24 mouse cellular contexts compared by ENCODE assay signal in genomic region chr1:22258356-22258755, GRCm38 (mm10).
A peak's percentile ranks its signal among the peaks of the same experiment; 100 is the strongest.
DNase-seq lines count a peak whose midpoint lies in the region; ATAC-seq and TF ChIP-seq lines count a peak whose summit lies in the region.
"Had no signal": no experiment of that assay in that cellular context is flagged by ENCODE, and none has a peak within 500 bp of the region (broad histone marks: within the 10 kb centered on the region; RNA-seq: fewer than 3 reads in every experiment).

No protein-coding gene starts in this region.

- ATAC-seq in cerebellum, adult (ENCODE audit: insufficient number of reproducible peaks, low FRiP score, low TSS enrichment) = no peak
- peak; percentile 27; the same call in 1 of the 2 replicates for ATAC-seq in forebrain, postnatal 0 days
- no peak for ATAC-seq in forebrain, embryonic 15.5 days (replicated peaks)
- no peak for ATAC-seq in midbrain, postnatal 0 days (ENCODE audit: low FRiP score)
- ATAC-seq: activated CD4-positive, CD25-positive, alpha-beta regulatory T cell, adult 4 months; forebrain, embryonic 13.5 days; hindbrain, postnatal 0 days; inflammation-experienced regulatory T-cells, adult 6 months; intestine, embryonic 16.5 days had no signal

- H3K4me2 ChIP-seq in forebrain, postnatal 0 days (ENCODE audit: low read depth) = no peak overlapping the region
- no peak overlapping the region for H3K4me2 ChIP-seq in forebrain, embryonic 15.5 days (replicated peaks)
- H3K4me2 ChIP-seq in midbrain, postnatal 0 days (ENCODE audit: low read depth, low read length, poor library complexity, severe bottlenecking) = no peak overlapping the region
- H3K4me2 ChIP-seq: forebrain, embryonic 13.5 days; heart, embryonic 12.5 days; heart, embryonic 15.5 days; hindbrain, embryonic 14.5 days had no signal

- no peak for TF ChIP-seq POLR2A in cerebellum, adult 2 months (IDR thresholded peaks at IDR 0.05; ENCODE audit: borderline replicate concordance, insufficient read depth, low read length)

- no peak overlapping the region for H3K4me3 ChIP-seq in cerebellum, adult 2 months (replicated peaks; ENCODE audit: insufficient read depth, low read depth, low read length)
- H3K4me3 ChIP-seq in forebrain, postnatal 0 days (ENCODE audit: low read depth, low read length) = no peak overlapping the region
- no peak overlapping the region for H3K4me3 ChIP-seq in forebrain, embryonic 15.5 days
- no peak overlapping the region for H3K4me3 ChIP-seq in midbrain, postnatal 0 days (ENCODE audit: low read depth, low read length)
- no peak overlapping the region for H3K4me3 ChIP-seq in midbrain, embryonic 10.5 days
- H3K4me3 ChIP-seq: forebrain, embryonic 10.5 days; forebrain, embryonic 13.5 days; heart, embryonic 12.5 days; heart, embryonic 15.5 days; hindbrain, embryonic 10.5 days had no signal

- peaks cover 7% of the 10 kb centered on the region for H3K4me1 ChIP-seq in cerebellum, adult 2 months (ENCODE audit: control insufficient read depth, insufficient read depth, low read length)
- H3K4me1 ChIP-seq in forebrain, postnatal 0 days (ENCODE audit: insufficient read depth) = peaks cover 11% of the 10 kb centered on the region; the same call in 1 of the 2 replicates
- peaks cover 5% of the 10 kb centered on the region; the same call in 1 of the 2 replicates for H3K4me1 ChIP-seq in forebrain, embryonic 15.5 days
- 0 out of 2 replicates have a peak, but pooled peaks cover 3% of the 10 kb centered on the region for H3K4me1 ChIP-seq in midbrain, postnatal 0 days (ENCODE audit: insufficient read depth, low read length)
- H3K4me1 ChIP-seq in midbrain, embryonic 10.5 days = 0 out of 2 replicates have a peak, but pooled peaks cover 3% of the 10 kb centered on the region
- H3K4me1 ChIP-seq: forebrain, embryonic 10.5 days; forebrain, embryonic 13.5 days; heart, embryonic 12.5 days; heart, embryonic 15.5 days had no signal

- H3K27me3 ChIP-seq in cerebellum, adult 2 months (ENCODE audit: control insufficient read depth, insufficient read depth, low read length) = no peaks in the 10 kb centered on the region
- no peaks in the 10 kb centered on the region for H3K27me3 ChIP-seq in forebrain, postnatal 0 days (ENCODE audit: insufficient read depth, low read length)
- H3K27me3 ChIP-seq in forebrain, embryonic 15.5 days = no peaks in the 10 kb centered on the region
- H3K27me3 ChIP-seq in midbrain, postnatal 0 days (ENCODE audit: insufficient read depth, low read length) = no peaks in the 10 kb centered on the region
- H3K27me3 ChIP-seq in midbrain, embryonic 10.5 days (ENCODE audit: low read depth, poor library complexity, severe bottlenecking) = no peaks in the 10 kb centered on the region
- H3K27me3 ChIP-seq: forebrain, embryonic 13.5 days; heart, embryonic 12.5 days; heart, embryonic 15.5 days had no signal

- WGBS in cerebellum, adult 2 months = 5% methylated on average over 4 of the region's 4 CpGs
- WGBS in forebrain, postnatal 0 days = 44% methylated on average over 4 of the region's 4 CpGs
- WGBS in forebrain, embryonic 15.5 days = 50% methylated on average over 4 of the region's 4 CpGs
- 79% methylated on average over 4 of the region's 4 CpGs for WGBS in midbrain, postnatal 0 days
- WGBS in midbrain, embryonic 10.5 days = 82% methylated on average over 4 of the region's 4 CpGs

- H3K9ac ChIP-seq in forebrain, postnatal 0 days = no peak overlapping the region
- H3K9ac ChIP-seq in forebrain, embryonic 15.5 days (replicated peaks) = no peak overlapping the region
- H3K9ac ChIP-seq in midbrain, postnatal 0 days (replicated peaks; ENCODE audit: low read length, poor library complexity, severe bottlenecking) = no peak overlapping the region
- H3K9ac ChIP-seq: forebrain, embryonic 13.5 days; heart, embryonic 12.5 days; heart, embryonic 15.5 days; hindbrain, embryonic 14.5 days had no signal

- no peaks in the 10 kb centered on the region for H3K9me3 ChIP-seq in forebrain, postnatal 0 days (ENCODE audit: low read length)
- H3K9me3 ChIP-seq in forebrain, embryonic 15.5 days = no peaks in the 10 kb centered on the region
- H3K9me3 ChIP-seq in midbrain, postnatal 0 days (ENCODE audit: low read length) = no peaks in the 10 kb centered on the region
- no peaks in the 10 kb centered on the region for H3K9me3 ChIP-seq in midbrain, embryonic 10.5 days (replicated peaks)
- H3K9me3 ChIP-seq: forebrain, embryonic 10.5 days; forebrain, embryonic 13.5 days; heart, embryonic 12.5 days; heart, embryonic 15.5 days; hindbrain, embryonic 10.5 days had no signal

- no peaks in the 10 kb centered on the region for H3K36me3 ChIP-seq in forebrain, postnatal 0 days (ENCODE audit: insufficient read depth)
- no peaks in the 10 kb centered on the region for H3K36me3 ChIP-seq in forebrain, embryonic 15.5 days
- no peaks in the 10 kb centered on the region for H3K36me3 ChIP-seq in midbrain, postnatal 0 days (ENCODE audit: insufficient read depth, low read length)
- H3K36me3 ChIP-seq in midbrain, embryonic 10.5 days = no peaks in the 10 kb centered on the region
- H3K36me3 ChIP-seq: forebrain, embryonic 10.5 days; heart, embryonic 12.5 days; heart, embryonic 15.5 days; hindbrain, embryonic 10.5 days had no signal

- no peak overlapping the region for H3K27ac ChIP-seq in cerebellum, adult 2 months (ENCODE audit: insufficient read depth, low read length)
- no peak overlapping the region for H3K27ac ChIP-seq in forebrain, postnatal 0 days (ENCODE audit: low read depth, low read length)
- no peak overlapping the region for H3K27ac ChIP-seq in forebrain, embryonic 15.5 days (replicated peaks)
- H3K27ac ChIP-seq in midbrain, postnatal 0 days (ENCODE audit: low read depth, low read length) = no peak overlapping the region
- H3K27ac ChIP-seq in midbrain, embryonic 10.5 days (replicated peaks) = no peak overlapping the region
- H3K27ac ChIP-seq: forebrain, embryonic 10.5 days; forebrain, embryonic 13.5 days; heart, embryonic 15.5 days; hindbrain, embryonic 10.5 days; hindbrain, embryonic 14.5 days; hindbrain, postnatal 0 days had no signal

- peak; percentile 29 to 57 for DNase-seq in cerebellum, adult 2 months
- peak; percentile 66 to 80 for DNase-seq in cerebellum, postnatal 14 days
- no peak for DNase-seq in cerebellum, adult 11 months
- no peak for DNase-seq in forebrain, postnatal 0 days
- peak; percentile 30 for DNase-seq in midbrain, postnatal 0 days (ENCODE audit: low spot score)
- DNase-seq in midbrain, embryonic 10.5 days (ENCODE audit: low spot score) = no peak
- DNase-seq: adrenal gland, adult 8-10 months; adrenal gland, postnatal 25 days; gastrocnemius, postnatal 25 days; heart, adult 18-20 months; heart, postnatal 36 days; kidney, adult 18-20 months had no signal

- TF ChIP-seq CTCF in cerebellum, adult 2 months (IDR thresholded peaks at IDR 0.05; ENCODE audit: borderline replicate concordance, insufficient read depth, low read depth, low read length) = no peak
- TF ChIP-seq CTCF in forebrain, postnatal 0 days (IDR thresholded peaks at IDR 0.05; ENCODE audit: low read depth) = no peak
- TF ChIP-seq CTCF in midbrain, postnatal 0 days (IDR thresholded peaks at IDR 0.05) = no peak

Comparison
In these comparisons a context has a peak if more than half of its experiments do, and no peak if none do; other contexts are left out.
1. DNase-seq: peak in cerebellum, adult 2 months (2 of 2), cerebellum, postnatal 14 days (2 of 2) and midbrain, postnatal 0 days (single experiment); none in cerebellum, adult 11 months (single experiment), forebrain, postnatal 0 days (single experiment) and midbrain, embryonic 10.5 days (single experiment).